Mouse (Mus musculus) kidney, postnatal 10 days (tissue): Measurements from ENCODE around the gene Pskh1.

Experiments used
- DNase-seq: peaks from one replicate; pipeline ENCODE4 v3.0.0; 2021; ENCODE audit warnings: mixed read lengths

The Pskh1 gene

GRCm38 (mm10) chr8:105900180-105900940 lies at the start of gene Pskh1:
Pskh1 (plus strand) TSS chr8:105900441.
- DNase-seq, result peak; percentile 96

GRCm38 (mm10) chr8:105850611-105851010 lies 49.6 kb upstream of the Pskh1 start:
- no peak for DNase-seq

GRCm38 (mm10) chr8:105851651-105852143 lies 48.5 kb upstream of the Pskh1 start:
- DNase-seq, result peak; percentile 95

- peak; percentile 27 for DNase-seq
Measured at GRCm38 (mm10) chr8:105852146-105852729, 48.0 kb upstream of the Pskh1 start.

- no peak for DNase-seq
Measured at GRCm38 (mm10) chr8:105853178-105853577, 47.1 kb upstream of the Pskh1 start, which contains the start of gene Cenpt. Cenpt (minus strand) TSS chr8:105853278.

- no peak for DNase-seq
Measured at GRCm38 (mm10) chr8:105854303-105854702, 45.9 kb upstream of the Pskh1 start.

GRCm38 (mm10) chr8:105854715-105855216 lies 45.5 kb upstream of the Pskh1 start, which contains the start of gene Thap11:
Thap11 (plus strand) TSS chr8:105855132.
- DNase-seq, result peak; percentile 96

- DNase-seq, result peak; percentile 68
Measured at GRCm38 (mm10) chr8:105855248-105856167, 44.7 kb upstream of the Pskh1 start.

GRCm38 (mm10) chr8:105856168-105856835 lies 43.9 kb upstream of the Pskh1 start:
- no peak for DNase-seq

GRCm38 (mm10) chr8:105858495-105858894 lies 41.7 kb upstream of the Pskh1 start:
- DNase-seq, result no peak

GRCm38 (mm10) chr8:105859314-105859713 lies 40.9 kb upstream of the Pskh1 start:
- DNase-seq, result no peak

- DNase-seq, result peak; percentile 97
Measured at GRCm38 (mm10) chr8:105860143-105860981, 39.9 kb upstream of the Pskh1 start, which contains the start of gene Nutf2. Nutf2 (plus strand) TSS chr8:105860580.

GRCm38 (mm10) chr8:105861951-105862350 lies 38.3 kb upstream of the Pskh1 start:
- DNase-seq, result peak; percentile 45

GRCm38 (mm10) chr8:105866364-105867029 lies 33.7 kb upstream of the Pskh1 start:
- no peak for DNase-seq

GRCm38 (mm10) chr8:105874301-105874700 lies 25.9 kb upstream of the Pskh1 start:
- DNase-seq, result no peak

- DNase-seq, result peak; percentile 90
Measured at GRCm38 (mm10) chr8:105880754-105881520, 19.3 kb upstream of the Pskh1 start, which contains the start of gene Edc4. Edc4 (plus strand) TSS chr8:105880881.

GRCm38 (mm10) chr8:105889756-105890465 lies 10.3 kb upstream of the Pskh1 start:
- DNase-seq, result no peak

- no peak for DNase-seq
Measured at GRCm38 (mm10) chr8:105890870-105891269, 9.4 kb upstream of the Pskh1 start.

GRCm38 (mm10) chr8:105892432-105892831 lies 7.8 kb upstream of the Pskh1 start:
- DNase-seq, result peak; percentile 50
